Mouse (Mus musculus): Measurements from ENCODE around the gene Clp1.
"Not testable (repeated sequence)": the region's sequence is repeated elsewhere in the genome, so short reads cannot be mapped to it uniquely, and the experiment has no call there.

Clp1 gene

GRCm38 (mm10) chr2:84738271-84738911 is 11.2 kb upstream of the Clp1 start:
- peak; percentile 51 for DNase-seq (ENCODE audit: low read depth, low spot score)

- DNase-seq (ENCODE audit: low read depth, low spot score) = peak; percentile 76
Measured at GRCm38 (mm10) chr2:84737451-84737925, 10.3 kb upstream of the Clp1 start.

- DNase-seq (ENCODE audit: low read depth, low spot score) = peak; percentile 25
Measured at GRCm38 (mm10) chr2:84736312-84737161, 9.4 kb upstream of the Clp1 start.

DNA sequence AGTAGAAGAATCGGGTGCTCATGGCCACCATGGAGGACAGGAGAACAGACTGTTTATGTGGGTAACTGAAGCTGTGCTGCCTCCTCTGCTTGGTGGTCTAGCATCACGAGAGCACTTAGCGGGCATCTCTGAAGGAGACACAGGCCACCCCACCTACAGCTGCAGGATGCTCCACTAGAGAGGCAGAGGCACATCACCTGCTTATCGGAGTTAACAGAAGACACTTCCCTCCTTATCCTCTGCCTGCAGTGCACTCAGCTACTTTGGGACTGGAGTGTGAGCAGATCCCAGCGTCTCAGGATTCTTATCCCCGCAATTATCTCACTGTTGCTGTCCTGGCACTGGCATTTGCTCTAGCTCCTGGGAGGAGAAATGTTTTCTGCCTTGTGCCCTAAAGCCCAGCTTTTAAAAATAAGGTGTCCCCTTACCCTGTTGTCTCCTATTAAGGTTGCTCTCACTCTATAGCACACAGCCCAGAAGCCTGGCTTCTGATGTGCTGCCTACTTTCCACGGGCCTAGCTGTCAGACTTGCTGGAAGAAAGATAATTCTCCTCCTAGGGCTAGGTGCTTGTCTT is 8.3 kb upstream of the Clp1 start:
- DNase-seq (ENCODE audit: low read depth, low spot score) = peak; percentile 30

DNA sequence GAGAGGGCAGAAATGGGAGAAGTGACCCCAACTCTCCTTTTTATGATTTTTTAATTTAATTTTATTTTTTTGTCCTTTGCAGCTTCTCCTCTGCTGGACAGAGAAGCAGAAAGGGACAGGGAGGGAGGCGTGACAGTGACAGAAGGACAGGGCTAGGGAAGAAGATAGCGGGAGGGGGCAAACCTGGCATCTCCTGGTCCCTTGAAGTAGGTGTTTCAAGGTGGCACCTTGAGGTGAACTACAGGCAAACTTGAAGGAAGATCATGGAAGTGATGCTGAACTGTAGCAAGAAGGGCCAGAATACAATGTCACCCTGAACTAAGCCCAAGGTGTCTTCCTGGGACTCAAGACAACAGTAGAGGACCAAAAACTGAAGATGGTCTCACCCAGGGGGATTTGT is 7.8 kb upstream of the Clp1 start:
- no peak for DNase-seq (ENCODE audit: low read depth, low spot score)

GRCm38 (mm10) chr2:84734351-84734864 is 7.3 kb upstream of the Clp1 start:
- peak; percentile 49 for DNase-seq (ENCODE audit: low read depth, low spot score)

DNA sequence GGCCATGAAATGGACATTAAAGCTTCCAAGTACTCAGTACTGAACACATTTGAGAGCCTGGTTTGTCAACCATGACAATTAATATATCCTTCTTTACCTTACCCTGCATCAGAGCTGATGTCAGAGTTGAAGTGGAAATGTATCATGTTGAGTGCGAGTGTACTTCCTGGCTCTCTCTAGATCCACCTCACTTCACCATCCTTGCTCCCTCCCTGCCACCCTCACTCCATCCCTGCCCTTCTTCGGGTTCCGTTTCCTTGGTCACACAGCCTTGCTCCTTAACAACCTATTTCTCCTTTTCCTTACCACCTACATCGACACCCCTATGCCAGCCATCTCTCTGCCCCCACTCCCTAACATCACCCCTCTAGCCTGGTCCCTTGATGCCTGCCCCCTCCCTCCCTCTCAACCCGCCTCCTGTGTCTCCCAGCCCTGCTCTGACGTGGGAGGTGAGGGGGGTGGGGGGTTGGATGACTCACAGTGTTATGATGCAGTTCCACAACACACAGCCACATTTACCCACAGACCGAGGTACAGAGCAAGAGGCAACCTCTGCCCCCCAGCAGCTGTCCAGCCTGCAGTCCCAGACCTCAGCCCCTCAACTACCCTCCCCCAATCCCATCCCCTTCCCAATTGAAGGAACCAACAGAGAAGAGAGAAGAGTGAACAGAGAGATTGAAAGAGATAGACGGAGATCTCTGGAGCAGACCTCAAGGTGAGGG is 6.6 kb upstream of the Clp1 start, which contains the start of gene Ypel4:
Ypel4 (plus strand) TSS at position 480 of the 722 bp plus-strand sequence.
- peak; percentile 62 for DNase-seq (ENCODE audit: low read depth, low spot score)

- no peak for DNase-seq (ENCODE audit: low read depth, low spot score)
Measured at GRCm38 (mm10) chr2:84732394-84732793, 5.2 kb upstream of the Clp1 start.

- DNase-seq (ENCODE audit: low read depth, low spot score) = no peak
Measured at GRCm38 (mm10) chr2:84731206-84731605, 4.1 kb upstream of the Clp1 start.

GRCm38 (mm10) chr2:84728191-84728590 is 1.0 kb upstream of the Clp1 start:
- DNase-seq (ENCODE audit: low read depth, low spot score) = not testable (repeated sequence)

- no peak for DNase-seq (ENCODE audit: low read depth, low spot score)
Measured at GRCm38 (mm10) chr2:84726716-84727115, 434 bp downstream of the Clp1 start.

DNA sequence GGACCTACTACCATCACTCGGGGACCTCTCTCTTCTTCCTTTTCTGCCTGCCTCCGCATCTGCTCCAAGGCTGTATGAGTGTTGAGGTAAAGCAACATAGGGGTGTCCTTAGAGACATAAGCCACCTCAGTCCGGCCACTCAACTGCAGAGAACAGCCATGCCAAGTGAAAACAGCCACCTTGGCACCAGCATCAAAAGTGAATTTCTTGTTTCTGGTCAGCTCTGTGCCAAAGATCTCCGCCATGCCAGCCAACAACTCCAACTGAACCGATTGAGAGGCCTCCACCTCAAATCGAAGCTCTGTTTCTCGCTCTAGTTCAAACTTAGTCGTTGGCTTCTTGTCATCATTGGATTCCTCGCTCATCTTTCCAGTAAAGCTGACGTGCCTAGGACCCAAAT is 1.4 kb downstream of the Clp1 start:
- no peak for DNase-seq (ENCODE audit: low read depth, low spot score)

DNA sequence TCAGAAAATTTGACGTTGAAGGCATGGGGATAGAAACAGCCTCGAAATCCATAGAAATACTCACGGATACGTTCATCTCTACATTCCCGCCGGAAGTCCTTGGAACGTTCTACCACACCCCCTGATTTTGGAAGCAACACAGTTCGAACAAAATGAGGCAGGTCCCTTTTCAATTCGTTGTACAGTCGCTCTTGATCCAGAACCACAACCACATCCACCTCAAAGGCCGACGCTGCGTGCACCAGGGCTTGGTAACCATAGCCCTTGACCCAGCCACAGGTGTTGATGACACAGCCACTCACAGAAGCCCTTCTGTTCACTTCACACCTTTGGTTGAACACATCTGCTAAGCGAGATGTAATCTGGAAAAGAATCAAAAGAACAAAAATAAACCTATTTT is 3.3 kb downstream of the Clp1 start:
- DNase-seq (ENCODE audit: low read depth, low spot score) = no peak

GRCm38 (mm10) chr2:84721182-84721581 is 6.0 kb downstream of the Clp1 start:
- no peak for DNase-seq (ENCODE audit: low read depth, low spot score)

- no peak for DNase-seq (ENCODE audit: low read depth, low spot score)
Measured at GRCm38 (mm10) chr2:84720718-84721117, 6.4 kb downstream of the Clp1 start.

- no peak for DNase-seq (ENCODE audit: low read depth, low spot score)
Measured at GRCm38 (mm10) chr2:84717357-84717756, 9.8 kb downstream of the Clp1 start.

DNA sequence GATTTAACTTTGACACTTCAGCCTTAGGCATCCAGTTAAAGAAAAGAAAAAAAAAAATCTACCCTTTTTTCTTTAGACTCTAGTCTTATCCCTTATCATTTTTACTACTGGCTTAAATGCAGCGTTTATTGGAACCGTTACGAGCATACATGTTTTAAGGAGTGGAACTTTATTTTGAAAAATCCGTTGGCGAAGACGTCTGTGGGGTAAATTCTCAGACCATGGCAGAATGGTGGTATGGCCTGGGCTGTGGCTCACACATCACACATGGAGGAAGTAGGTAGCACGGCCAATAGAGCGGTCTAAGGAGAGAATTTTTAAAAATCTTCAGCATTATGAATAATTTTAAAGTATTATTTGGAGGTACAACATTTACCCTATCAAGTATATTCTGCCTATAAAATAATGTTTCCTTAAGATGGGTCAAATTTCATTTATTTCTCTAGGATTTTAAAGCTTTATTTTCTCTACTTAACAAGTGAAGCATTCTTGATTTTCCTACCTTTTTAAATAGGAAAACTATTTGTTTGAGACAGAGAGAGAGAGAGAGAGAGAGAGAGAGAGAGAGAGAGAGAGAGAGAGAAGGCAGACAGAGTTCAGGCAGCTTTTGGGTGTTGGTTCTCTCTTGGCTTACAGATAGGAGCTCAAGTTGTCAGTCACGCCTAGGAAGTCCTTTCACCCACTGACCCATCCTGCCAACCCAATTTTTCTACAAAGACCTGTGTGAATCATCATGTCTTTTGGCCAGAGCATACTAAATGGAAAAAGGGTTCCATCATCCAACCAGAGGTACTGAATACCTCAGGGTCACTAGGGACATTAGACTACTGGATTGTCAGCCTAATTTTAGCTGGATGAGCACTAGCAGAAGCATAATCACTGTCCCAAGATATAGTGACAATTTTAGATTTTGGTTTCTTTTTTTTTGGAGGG is 10.5 kb downstream of the Clp1 start:
- DNase-seq (ENCODE audit: low read depth, low spot score) = no peak

- peak; percentile 95 for DNase-seq (ENCODE audit: low read depth, low spot score)
Measured at GRCm38 (mm10) chr2:84715562-84716361, 11.4 kb downstream of the Clp1 start.

DNA sequence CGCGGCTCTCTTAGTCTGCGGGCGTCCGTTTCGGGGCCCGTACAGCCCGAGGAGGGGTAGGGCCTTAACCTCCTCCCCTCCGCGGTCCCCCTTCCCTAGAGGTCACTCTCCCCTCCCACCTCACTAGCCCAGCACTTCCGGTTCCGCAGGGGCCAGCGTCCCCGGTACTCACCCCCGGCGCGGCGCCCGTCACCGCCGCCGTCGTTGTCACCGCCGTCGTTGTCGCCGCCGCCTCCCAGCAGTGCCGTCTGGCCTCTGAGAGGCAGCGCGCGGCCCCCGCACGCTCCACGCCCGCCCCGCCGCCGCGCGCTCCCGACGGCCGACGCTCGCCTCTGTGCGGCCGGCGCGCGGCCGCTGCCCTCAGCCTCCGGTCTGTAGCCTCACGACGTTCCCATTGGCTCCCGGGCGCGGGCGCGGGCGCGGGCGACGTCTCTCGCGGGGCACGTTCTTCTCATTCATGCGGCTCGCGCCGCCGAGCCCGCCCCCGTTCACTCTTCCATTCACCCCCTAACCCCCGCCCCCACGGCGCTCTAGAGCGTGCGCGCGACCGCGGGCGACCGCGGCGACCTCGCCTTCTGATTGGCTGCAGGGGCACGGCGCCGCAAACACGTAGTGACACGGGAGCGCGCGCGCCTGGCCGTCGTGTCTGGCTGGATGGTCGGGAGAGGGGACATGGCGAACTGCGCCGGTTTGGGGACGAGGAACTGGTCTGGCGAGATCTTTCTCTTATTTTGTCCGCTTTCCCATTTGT is 12.2 kb downstream of the Clp1 start, which contains the start of gene Zdhhc5:
Zdhhc5 (minus strand) TSS at position 370 of the 751 bp plus-strand sequence.
- peak; percentile 99 for DNase-seq (ENCODE audit: low read depth, low spot score)

Data from mesoderm, embryonic 11.5 days (tissue).